ENCODE assay signal across 12 mouse cellular contexts in genomic region chr19:17256388-17256787, GRCm38 (mm10).
DNase-seq lines count a peak whose midpoint lies in the region; ATAC-seq and TF ChIP-seq lines count a peak whose summit lies in the region.
"Had no signal": no experiment of that assay in that cellular context is flagged by ENCODE, and none has a peak within 500 bp of the region (broad histone marks: within the 10 kb centered on the region; RNA-seq: fewer than 3 reads in every experiment).

No protein-coding gene starts in this region.

- ATAC-seq in forebrain, embryonic 13.5 days, result peak; percentile 38; the same call in 1 of the 2 replicates
- ATAC-seq in forebrain, postnatal 0 days, result no peak
- ATAC-seq in common myeloid progenitor, adult 5-6 weeks (replicated peaks; ENCODE audit: low read depth, poor library complexity, severe bottlenecking), result peak; percentile 95
- peak; percentile 94 for ATAC-seq in megakaryocyte progenitor cell, adult 5-6 weeks (replicated peaks; ENCODE audit: poor library complexity)
- ATAC-seq: forebrain, embryonic 16.5 days had no signal

- no peak overlapping the region for H3K27ac ChIP-seq in forebrain, embryonic 13.5 days
- no peak overlapping the region for H3K27ac ChIP-seq in forebrain, postnatal 0 days (ENCODE audit: low read depth, low read length)
- H3K27ac ChIP-seq in limb, embryonic 10.5 days, result no peak overlapping the region
- no peak overlapping the region for H3K27ac ChIP-seq in forebrain, embryonic 10.5 days
- H3K27ac ChIP-seq: limb, embryonic 12.5 days had no signal

- H3K27me3 ChIP-seq in forebrain, embryonic 13.5 days, result no peaks in the 10 kb centered on the region
- no peaks in the 10 kb centered on the region for H3K27me3 ChIP-seq in forebrain, postnatal 0 days (ENCODE audit: insufficient read depth, low read length)
- H3K27me3 ChIP-seq in limb, embryonic 10.5 days (ENCODE audit: low read depth, poor library complexity, severe bottlenecking), result no peaks in the 10 kb centered on the region
- H3K27me3 ChIP-seq in forebrain, embryonic 10.5 days (ENCODE audit: poor library complexity, severe bottlenecking), result 0 out of 2 replicates have a peak, but pooled peaks cover 4% of the 10 kb centered on the region
- H3K27me3 ChIP-seq: limb, embryonic 12.5 days had no signal

- DNase-seq in forebrain, postnatal 0 days, result no peak
- peak; percentile 59 for DNase-seq in 3134 (ENCODE audit: extremely low read depth, insufficient read length, low spot score)
- DNase-seq in layer of hippocampus, postnatal 36 days, result no peak
- DNase-seq in limb, embryonic 10.5 days (ENCODE audit: low spot score), result no peak
- no peak for DNase-seq in forebrain, embryonic 10.5 days (ENCODE audit: extremely low spot score, low spot score)
- DNase-seq: heart, postnatal 4 days; thymus, postnatal 36 days had no signal

- H3K9me3 ChIP-seq in forebrain, embryonic 13.5 days (replicated peaks), result no peaks in the 10 kb centered on the region
- no peaks in the 10 kb centered on the region for H3K9me3 ChIP-seq in forebrain, postnatal 0 days (ENCODE audit: low read length)
- H3K9me3 ChIP-seq in limb, embryonic 10.5 days (replicated peaks), result no peaks in the 10 kb centered on the region
- H3K9me3 ChIP-seq in forebrain, embryonic 10.5 days, result no peaks in the 10 kb centered on the region
- H3K9me3 ChIP-seq: limb, embryonic 12.5 days had no signal

- no peaks in the 10 kb centered on the region for H3K36me3 ChIP-seq in forebrain, embryonic 13.5 days (ENCODE audit: poor library complexity, severe bottlenecking)
- H3K36me3 ChIP-seq in forebrain, postnatal 0 days (ENCODE audit: insufficient read depth), result no peaks in the 10 kb centered on the region
- H3K36me3 ChIP-seq in limb, embryonic 10.5 days, result no peaks in the 10 kb centered on the region
- no peaks in the 10 kb centered on the region for H3K36me3 ChIP-seq in forebrain, embryonic 10.5 days (replicated peaks)
- H3K36me3 ChIP-seq: limb, embryonic 12.5 days had no signal

- H3K4me2 ChIP-seq in forebrain, embryonic 13.5 days, result no peak overlapping the region
- H3K4me2 ChIP-seq in forebrain, postnatal 0 days (ENCODE audit: low read depth), result no peak overlapping the region
- H3K4me2 ChIP-seq: limb, embryonic 12.5 days had no signal

- no peak overlapping the region for H3K9ac ChIP-seq in forebrain, embryonic 13.5 days
- no peak overlapping the region for H3K9ac ChIP-seq in forebrain, postnatal 0 days
- H3K9ac ChIP-seq: limb, embryonic 12.5 days had no signal

- no peaks in the 10 kb centered on the region; the same call in 1 of the 2 replicates for H3K4me1 ChIP-seq in forebrain, embryonic 13.5 days
- no peaks in the 10 kb centered on the region for H3K4me1 ChIP-seq in forebrain, postnatal 0 days (ENCODE audit: insufficient read depth)
- 0 out of 2 replicates have a peak, but pooled peaks cover 2% of the 10 kb centered on the region for H3K4me1 ChIP-seq in limb, embryonic 10.5 days
- H3K4me1 ChIP-seq in forebrain, embryonic 10.5 days, result peaks cover 38% of the 10 kb centered on the region

- WGBS in forebrain, embryonic 13.5 days, result 81% methylated on average over 8 of the region's 8 CpGs
- WGBS in forebrain, postnatal 0 days, result 84% methylated on average over 8 of the region's 8 CpGs
- WGBS in limb, embryonic 10.5 days, result 82% methylated on average over 8 of the region's 8 CpGs
- 83% methylated on average over 8 of the region's 8 CpGs for WGBS in forebrain, embryonic 10.5 days

- no peak overlapping the region for H3K4me3 ChIP-seq in forebrain, embryonic 13.5 days
- H3K4me3 ChIP-seq in forebrain, postnatal 0 days (ENCODE audit: low read depth, low read length), result no peak overlapping the region
- H3K4me3 ChIP-seq in limb, embryonic 10.5 days, result no peak overlapping the region
- H3K4me3 ChIP-seq in forebrain, embryonic 10.5 days, result no peak overlapping the region
- H3K4me3 ChIP-seq: limb, embryonic 12.5 days had no signal

- TF ChIP-seq CTCF in forebrain, postnatal 0 days (IDR thresholded peaks at IDR 0.05; ENCODE audit: low read depth), result no peak
